Mouse (Mus musculus) adrenal gland, postnatal 25 days (tissue): ENCODE results near the gene Gm10801. TPM values are rescaled to one million over a fixed set of nuclear protein-coding genes. Genes with fewer than 3 reads are reported as not detected.
"Not testable (repeated sequence)": the region's sequence is repeated elsewhere in the genome, so short reads cannot be mapped to it uniquely, and the experiment has no call there.

Source experiments
- DNase-seq: peaks from one replicate; pipeline ENCODE4 v3.0.0; 2021; ENCODE audit warnings: mixed read lengths
- long read RNA-seq: library from polyadenylated mRNA; stranded (forward); transcript quantifications from one replicate; pipeline ENCODE4 v2.0.0, GENCODE M21; 2021
- total RNA-seq: library from RNA; stranded (reverse); gene quantifications from 2 replicates; pipeline ENCODE4 v1.2.3, GENCODE M21; 2021

The Gm10801 gene
- total RNA-seq, result 0.82 TPM in 1 of 2 replicates, not detected in the other
- long read RNA-seq, result 0 reads

GRCm38 (mm10) chr2:98661937-98662336 lies at the start of gene Gm10801:
Gene Gm10801 (plus strand): TSS chr2:98662237.
- DNase-seq, result not testable (repeated sequence)

GRCm38 (mm10) chr2:98667201-98667600 lies 5.2 kb downstream of the Gm10801 start, which contains the start of gene Gm10800:
Gene Gm10800 (minus strand): TSS chr2:98667301.
- not testable (repeated sequence) for DNase-seq

GRCm38 (mm10) chr2:98697533-98697932 lies 35.5 kb downstream of the Gm10801 start:
- no peak for DNase-seq

Other genes starting within 250 kb of the Gm10801 start
- gene Gm10800, start 5.1 kb downstream of the Gm10801 start, total RNA-seq, result 2.0 and 3.1 TPM in 2 replicates